Mouse (Mus musculus): ENCODE data around the gene Tnnt3. TPM values are rescaled to one million over a fixed set of nuclear protein-coding genes. Genes with fewer than 3 reads are reported as not detected.

Gene Tnnt3
- polyA plus RNA-seq, 1 experiment from 2014 or later: 3.1 TPM

GRCm38 (mm10) chr7:142507453-142507852 lies 8.8 kb downstream of the Tnnt3 start:
- Histone ChIP-seq H3K27me3 (replicated peaks; ENCODE audit: control insufficient read depth, insufficient read depth, low read length) (no peaks in the 10 kb centered on the region), H3K4me1 (ENCODE audit: control insufficient read depth, insufficient read depth, low read depth, low read length) (peaks cover 15% of the 10 kb centered on the region), H3K4me2 (ENCODE audit: low read length) (no peak overlapping the region), H3K36me3 (ENCODE audit: control insufficient read depth, insufficient read depth, low read length) (no peaks in the 10 kb centered on the region), H3K9me3 (ENCODE audit: control insufficient read depth, low read length) (no peaks in the 10 kb centered on the region), H3K27ac (ENCODE audit: low read depth, low read length) (no peak overlapping the region), H3K9ac (ENCODE audit: low read depth, low read length) (no peak overlapping the region), H3K4me3 (ENCODE audit: low read length) (no peak overlapping the region)
- no peak for ATAC-seq
- 95% methylated on average over 9 of the region's 9 CpGs for WGBS

DNA sequence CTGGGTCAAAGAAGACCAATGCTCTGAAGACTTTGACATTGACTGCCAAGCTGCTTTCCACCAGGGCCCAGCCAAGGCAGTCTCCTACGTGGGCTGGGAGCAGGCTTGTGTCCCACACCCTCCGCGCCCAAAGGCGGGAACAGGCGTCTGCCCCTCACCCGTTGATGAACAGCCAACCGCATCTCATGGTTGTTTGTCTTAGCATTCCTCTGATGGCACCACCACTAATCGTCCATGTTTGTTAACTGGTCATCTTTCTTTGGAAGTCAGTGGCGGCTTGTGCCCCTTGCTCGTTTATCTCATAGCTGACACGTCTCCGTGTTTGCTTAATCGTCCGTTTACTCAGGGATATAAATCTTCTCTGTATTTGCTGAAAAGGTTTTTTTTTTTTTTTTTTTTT lies 10.9 kb downstream of the Tnnt3 start:
- Histone ChIP-seq H3K4me1 (ENCODE audit: control insufficient read depth, insufficient read depth, low read depth, low read length) (peaks cover 15% of the 10 kb centered on the region), H3K9ac (ENCODE audit: low read depth, low read length) (no peak overlapping the region), H3K4me2 (ENCODE audit: low read length) (no peak overlapping the region), H3K27me3 (replicated peaks; ENCODE audit: control insufficient read depth, insufficient read depth, low read length) (no peaks in the 10 kb centered on the region), H3K27ac (ENCODE audit: low read depth, low read length) (peak overlapping the region; percentile 57), H3K4me3 (ENCODE audit: low read length) (no peak overlapping the region), H3K9me3 (ENCODE audit: control insufficient read depth, low read length) (no peaks in the 10 kb centered on the region), H3K36me3 (ENCODE audit: control insufficient read depth, insufficient read depth, low read length) (no peaks in the 10 kb centered on the region)
- WGBS: 24% methylated on average over 14 of the region's 14 CpGs
- ATAC-seq: no peak

DNA sequence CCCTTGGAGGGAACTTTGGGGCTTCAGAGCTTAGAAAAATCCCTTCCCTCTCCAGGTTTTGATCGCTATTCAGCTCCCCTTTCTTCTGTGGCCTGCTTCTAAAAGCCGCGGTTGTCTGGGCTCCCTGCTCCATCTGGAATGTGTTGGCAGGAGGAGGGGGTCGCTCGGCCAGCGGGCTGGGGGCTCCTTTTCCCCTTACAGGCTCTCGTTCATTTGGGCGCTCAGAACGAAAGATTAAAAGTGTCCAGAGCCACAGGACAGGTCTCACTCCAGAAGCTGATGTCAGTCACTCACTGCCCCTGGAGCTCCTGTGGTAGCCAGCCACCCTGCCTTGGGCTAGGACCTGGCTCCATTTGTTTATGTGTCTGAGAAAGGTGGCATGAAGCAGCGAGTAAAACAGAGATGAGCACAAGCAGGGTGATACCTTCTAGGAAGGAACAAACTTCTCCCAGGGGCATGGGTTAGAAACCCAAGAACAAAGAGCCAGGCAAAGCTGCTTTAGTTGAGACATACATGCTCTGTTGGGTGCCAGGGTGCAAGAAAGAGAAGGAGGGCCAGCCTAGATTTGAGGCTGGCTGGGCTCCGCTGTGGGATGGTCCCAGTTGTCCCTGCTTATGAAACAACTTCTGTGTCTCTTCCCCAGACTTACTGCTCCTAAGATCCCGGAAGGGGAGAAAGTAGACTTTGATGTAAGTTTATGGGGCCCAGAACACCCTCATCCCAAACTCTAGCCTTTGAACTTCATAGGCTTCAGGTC lies 11.6 kb downstream of the Tnnt3 start:
- H3K4me2 ChIP-seq (ENCODE audit: low read length): no peak overlapping the region
- no peaks in the 10 kb centered on the region for H3K36me3 ChIP-seq (ENCODE audit: control insufficient read depth, insufficient read depth, low read length)
- 10% methylated on average over 12 of the region's 12 CpGs for WGBS

GRCm38 (mm10) chr7:142514048-142514447 lies 15.4 kb downstream of the Tnnt3 start:
- no peak overlapping the region for H3K4me3 ChIP-seq (ENCODE audit: low read length)
- H3K9me3 ChIP-seq (ENCODE audit: control insufficient read depth, low read length): no peaks in the 10 kb centered on the region
- H3K27me3 ChIP-seq (replicated peaks; ENCODE audit: control insufficient read depth, insufficient read depth, low read length): no peaks in the 10 kb centered on the region
- H3K4me1 ChIP-seq (ENCODE audit: control insufficient read depth, insufficient read depth, low read depth, low read length): peaks cover 14% of the 10 kb centered on the region; the same call in 1 of the 2 replicates
- H3K36me3 ChIP-seq (ENCODE audit: control insufficient read depth, insufficient read depth, low read length): no peaks in the 10 kb centered on the region
- no peak overlapping the region for H3K27ac ChIP-seq (ENCODE audit: low read depth, low read length)
- WGBS: 93% methylated on average over 4 of the region's 4 CpGs
- no peak for ATAC-seq
- H3K9ac ChIP-seq (ENCODE audit: low read depth, low read length): no peak overlapping the region
- no peak overlapping the region for H3K4me2 ChIP-seq (ENCODE audit: low read length)

More for the DNA sequence above, 11.6 kb downstream of the Tnnt3 start:
- H3K9me3 ChIP-seq (ENCODE audit: control insufficient read depth, low read length): no peaks in the 10 kb centered on the region
- no peaks in the 10 kb centered on the region for H3K27me3 ChIP-seq (replicated peaks; ENCODE audit: control insufficient read depth, insufficient read depth, low read length)
- ATAC-seq: peak; percentile 68
- H3K4me3 ChIP-seq (ENCODE audit: low read length): no peak overlapping the region
- peaks cover 15% of the 10 kb centered on the region for H3K4me1 ChIP-seq (ENCODE audit: control insufficient read depth, insufficient read depth, low read depth, low read length)
- no peak overlapping the region for H3K9ac ChIP-seq (ENCODE audit: low read depth, low read length)
- H3K27ac ChIP-seq (ENCODE audit: low read depth, low read length): peak overlapping the region; percentile 57

- H3K9me3 ChIP-seq (ENCODE audit: control insufficient read depth, low read length): no peaks in the 10 kb centered on the region
- WGBS: 37% methylated on average over 21 of the region's 21 CpGs
- peaks cover 11% of the 10 kb centered on the region; the same call in 1 of the 2 replicates for H3K4me1 ChIP-seq (ENCODE audit: control insufficient read depth, insufficient read depth, low read depth, low read length)
- no peaks in the 10 kb centered on the region for H3K27me3 ChIP-seq (replicated peaks; ENCODE audit: control insufficient read depth, insufficient read depth, low read length)
- H3K9ac ChIP-seq (ENCODE audit: low read depth, low read length): peak overlapping the region; percentile 29; the same call in 1 of the 2 replicates
- peak overlapping the region; percentile 40 for H3K4me2 ChIP-seq (ENCODE audit: low read length)
- H3K36me3 ChIP-seq (ENCODE audit: control insufficient read depth, insufficient read depth, low read length): no peaks in the 10 kb centered on the region
- peak; percentile 79; the same call in 1 of the 2 replicates for ATAC-seq
- no peak overlapping the region for H3K27ac ChIP-seq (ENCODE audit: low read depth, low read length)
- H3K4me3 ChIP-seq (ENCODE audit: low read length): no peak overlapping the region
Measured at GRCm38 (mm10) chr7:142516221-142516978, 17.8 kb downstream of the Tnnt3 start.

DNA sequence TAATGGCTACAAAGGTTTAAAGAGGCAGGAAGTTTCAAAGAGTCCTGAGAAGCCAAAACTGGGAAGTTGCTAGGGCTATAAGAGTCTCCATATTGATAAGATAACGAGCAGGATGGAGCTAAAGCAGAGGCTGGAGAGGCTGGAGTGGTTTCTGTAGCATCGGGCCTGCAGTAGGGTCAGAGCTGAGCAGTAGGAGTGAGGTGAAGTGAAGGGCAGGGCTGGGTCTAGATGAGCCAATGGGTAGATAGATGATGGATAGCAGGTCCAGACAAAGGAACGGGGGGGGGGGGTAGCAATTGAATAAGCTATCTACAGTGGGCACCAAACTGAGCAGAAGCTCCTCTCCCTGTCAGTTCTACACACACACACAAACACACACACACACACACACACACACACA lies 18.9 kb downstream of the Tnnt3 start:
- no peaks in the 10 kb centered on the region for H3K27me3 ChIP-seq (replicated peaks; ENCODE audit: control insufficient read depth, insufficient read depth, low read length)
- WGBS: 84% methylated on average over 3 of the region's 3 CpGs
- peaks cover 11% of the 10 kb centered on the region; the same call in 1 of the 2 replicates for H3K4me1 ChIP-seq (ENCODE audit: control insufficient read depth, insufficient read depth, low read depth, low read length)
- no peak overlapping the region for H3K27ac ChIP-seq (ENCODE audit: low read depth, low read length)
- ATAC-seq: no peak
- no peak overlapping the region for H3K4me3 ChIP-seq (ENCODE audit: low read length)
- H3K4me2 ChIP-seq (ENCODE audit: low read length): no peak overlapping the region
- H3K36me3 ChIP-seq (ENCODE audit: control insufficient read depth, insufficient read depth, low read length): no peaks in the 10 kb centered on the region
- H3K9me3 ChIP-seq (ENCODE audit: control insufficient read depth, low read length): no peaks in the 10 kb centered on the region
- H3K9ac ChIP-seq (ENCODE audit: low read depth, low read length): no peak overlapping the region

DNA sequence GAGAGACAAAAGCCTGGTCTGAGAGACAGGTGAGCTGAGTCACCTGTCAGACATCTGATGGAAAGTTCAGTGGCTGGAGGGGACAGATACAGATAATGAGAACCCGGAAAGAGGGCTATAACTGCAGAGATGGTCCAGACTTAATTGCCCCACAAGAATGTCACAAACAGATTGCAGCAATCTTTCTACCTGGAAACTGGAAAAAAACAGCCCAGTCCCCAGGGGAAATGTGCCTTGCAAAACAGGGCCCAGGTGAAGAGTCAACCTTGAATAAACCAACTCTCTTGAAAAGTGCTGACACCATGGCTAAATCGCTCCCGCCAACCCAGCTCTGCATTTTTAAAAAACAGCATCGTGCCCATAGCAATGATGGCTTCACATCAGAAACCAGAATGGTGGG lies 21.7 kb downstream of the Tnnt3 start:
- Histone ChIP-seq H3K4me3 (ENCODE audit: low read length) (no peak overlapping the region), H3K27ac (ENCODE audit: low read depth, low read length) (no peak overlapping the region), H3K36me3 (ENCODE audit: control insufficient read depth, insufficient read depth, low read length) (no peaks in the 10 kb centered on the region), H3K27me3 (replicated peaks; ENCODE audit: control insufficient read depth, insufficient read depth, low read length) (no peaks in the 10 kb centered on the region), H3K9me3 (ENCODE audit: control insufficient read depth, low read length) (no peaks in the 10 kb centered on the region), H3K4me2 (ENCODE audit: low read length) (no peak overlapping the region), H3K4me1 (ENCODE audit: control insufficient read depth, insufficient read depth, low read depth, low read length) (peaks cover 11% of the 10 kb centered on the region; the same call in 1 of the 2 replicates), H3K9ac (ENCODE audit: low read depth, low read length) (no peak overlapping the region)
- 94% methylated on average over 4 of the region's 4 CpGs for WGBS
- ATAC-seq: no peak

- Histone ChIP-seq H3K36me3 (ENCODE audit: control insufficient read depth, insufficient read depth, low read length) (no peaks in the 10 kb centered on the region), H3K9ac (ENCODE audit: low read depth, low read length) (no peak overlapping the region), H3K4me3 (ENCODE audit: low read length) (no peak overlapping the region), H3K9me3 (ENCODE audit: control insufficient read depth, low read length) (no peaks in the 10 kb centered on the region), H3K4me2 (ENCODE audit: low read length) (no peak overlapping the region), H3K27ac (ENCODE audit: low read depth, low read length) (no peak overlapping the region), H3K4me1 (ENCODE audit: control insufficient read depth, insufficient read depth, low read depth, low read length) (no peaks in the 10 kb centered on the region), H3K27me3 (replicated peaks; ENCODE audit: control insufficient read depth, insufficient read depth, low read length) (no peaks in the 10 kb centered on the region)
- ATAC-seq: no peak
- 32% methylated on average over 4 of the region's 4 CpGs for WGBS
Measured at GRCm38 (mm10) chr7:142522352-142522751, 23.7 kb downstream of the Tnnt3 start.
